Mouse (Mus musculus): Measurements from ENCODE around the gene Zfp871.
"Not testable (repeated sequence)": the region's sequence is repeated elsewhere in the genome, so short reads cannot be mapped to it uniquely, and the experiment has no call there.

Zfp871 gene

DNA sequence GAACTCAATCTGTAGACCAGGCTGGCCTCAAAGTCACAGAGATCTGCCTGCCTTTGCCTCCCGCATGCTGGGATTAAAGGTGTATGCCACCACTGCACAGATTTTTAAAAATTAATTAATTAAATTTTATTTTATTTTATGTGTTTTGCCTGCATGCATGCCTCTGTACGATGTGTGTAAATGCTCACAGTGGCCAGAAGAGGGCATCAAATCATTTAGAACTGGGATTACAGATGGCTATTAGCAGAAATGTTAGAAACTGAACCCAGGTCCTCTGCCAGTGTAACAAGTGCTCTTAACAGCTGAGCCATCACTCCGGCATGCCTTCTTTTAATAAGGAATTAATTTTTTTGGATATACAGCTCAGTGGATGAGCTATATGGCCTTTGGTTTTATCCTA, 59.1 kb downstream of the Zfp871 start:
- DNase-seq (ENCODE audit: low read depth), result peak; percentile 34

DNA sequence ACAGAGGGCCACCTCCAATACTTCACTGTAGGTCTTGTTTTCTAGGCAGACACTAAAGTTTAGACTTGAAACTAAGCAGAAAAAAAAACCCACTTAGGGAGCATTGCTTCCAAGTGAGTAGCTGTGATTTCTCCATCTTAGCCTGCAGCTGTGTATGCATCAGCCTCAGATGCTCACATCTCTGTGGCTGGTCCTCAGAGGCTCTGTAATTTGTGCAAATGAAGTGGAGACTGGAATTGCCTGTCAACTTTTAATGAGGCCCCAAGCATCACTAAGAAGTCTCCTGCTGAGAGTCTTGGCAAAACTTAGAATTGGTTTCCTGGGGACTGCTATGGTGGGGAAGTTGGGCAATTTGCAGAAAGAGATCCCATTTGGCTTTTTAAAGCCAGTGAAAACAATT, 61.7 kb downstream of the Zfp871 start:
- DNase-seq (ENCODE audit: low read depth), result not testable (repeated sequence)

DNA sequence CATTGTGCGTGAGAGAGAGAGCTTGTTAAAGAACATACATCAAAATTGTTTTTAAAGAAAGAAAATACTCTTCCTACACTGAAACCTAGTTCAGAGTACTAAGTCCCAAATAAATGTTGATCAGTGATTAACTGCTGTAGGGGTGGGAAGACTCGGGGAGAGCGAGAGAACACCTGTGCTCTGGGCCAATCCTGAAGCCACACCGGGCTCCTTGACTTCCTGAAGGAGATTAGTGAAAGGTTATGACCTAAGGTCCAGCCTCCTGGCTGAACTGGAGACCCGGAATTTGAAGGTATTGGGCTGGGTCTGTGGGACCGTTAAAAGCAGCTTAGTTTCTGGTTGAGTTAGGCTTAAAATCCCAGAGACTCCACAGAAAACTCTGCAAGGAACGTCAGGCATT, 65.3 kb downstream of the Zfp871 start:
- DNase-seq (ENCODE audit: low read depth), result no peak

DNA sequence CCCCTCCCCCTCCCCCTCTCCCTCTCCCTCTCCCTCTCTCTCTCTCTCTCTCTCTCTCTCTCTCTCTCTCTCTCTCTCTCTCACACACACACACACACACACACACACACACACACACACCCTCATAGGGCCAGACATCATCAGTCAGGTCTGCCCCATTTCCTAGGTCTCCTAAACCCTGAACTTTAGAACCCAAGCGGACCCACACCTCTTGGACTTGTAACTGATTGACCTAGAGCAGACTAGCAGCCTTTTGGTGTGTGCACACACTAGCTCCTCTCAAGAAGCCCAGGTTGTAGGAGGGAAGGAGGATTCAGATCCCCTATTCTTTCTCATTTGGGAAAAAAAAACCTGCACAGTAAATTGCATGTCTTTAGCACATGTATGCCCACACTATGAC, 65.9 kb downstream of the Zfp871 start:
- DNase-seq (ENCODE audit: low read depth), result not testable (repeated sequence)

All from NIH3T3 (cell line).